Mouse (Mus musculus) testis, adult 2 months (tissue): ENCODE data around the gene Gm42372. TPM values are rescaled to one million over a fixed set of nuclear protein-coding genes. Genes with fewer than 3 reads are reported as not detected.

ENCODE experiments used
- H3K27ac ChIP-seq: fragments of 200-500 bp; 2 replicates; pipeline ENCODE4 v1.5.1; 2012; ENCODE audit warnings: low read depth, low read length; ENCODE audit not compliant: control insufficient read depth, insufficient read depth
- H3K27me3 ChIP-seq: fragments of 200-500 bp; 2 replicates; pipeline ENCODE4 v1.6.1; 2012; ENCODE audit warnings: mild to moderate bottlenecking, low read length, moderate library complexity; ENCODE audit not compliant: control insufficient read depth, insufficient read depth
- H3K36me3 ChIP-seq: fragments of 200-500 bp; 2 replicates; pipeline ENCODE4 v1.6.1; 2012; ENCODE audit warnings: mild to moderate bottlenecking, low read length; ENCODE audit not compliant: control insufficient read depth, insufficient read depth
- H3K4me1 ChIP-seq: fragments of 200-500 bp; 2 replicates; pipeline ENCODE4 v1.6.1; 2012; ENCODE audit warnings: low read length; ENCODE audit not compliant: control insufficient read depth, insufficient read depth
- H3K4me3 ChIP-seq: fragments of 200-500 bp; 2 replicates; pipeline ENCODE4 v1.5.1; 2012; ENCODE audit warnings: low read depth, mild to moderate bottlenecking, low read length, moderate library complexity, mixed read lengths; ENCODE audit not compliant: control insufficient read depth
- CTCF ChIP-seq: fragments of 200-500 bp; IDR thresholded peaks from 2 replicates; pipeline ENCODE4 v1.5.1; 2012; ENCODE audit warnings: low read depth, mild to moderate bottlenecking, inconsistent platforms, low read length, moderate library complexity; ENCODE audit not compliant: control insufficient read depth, insufficient read depth, insufficient replicate concordance
- POLR2A ChIP-seq: fragments of 200-500 bp; IDR thresholded peaks from 2 replicates; pipeline ENCODE4 v1.6.1; 2012; ENCODE audit warnings: low read depth, mild to moderate bottlenecking, inconsistent platforms, low read length, moderate library complexity; ENCODE audit not compliant: control insufficient read depth
- polyA plus RNA-seq: library from polyadenylated mRNA; depleted of rRNA; stranded (reverse); fragments of >200 nt; gene quantifications from 2 replicates; pipeline ENCODE4 v1.2.3, GENCODE M21; 2012; rRNA removed

The Gm42372 gene
- 1.8 and 2.4 TPM in 2 replicates for polyA plus RNA-seq

DNA sequence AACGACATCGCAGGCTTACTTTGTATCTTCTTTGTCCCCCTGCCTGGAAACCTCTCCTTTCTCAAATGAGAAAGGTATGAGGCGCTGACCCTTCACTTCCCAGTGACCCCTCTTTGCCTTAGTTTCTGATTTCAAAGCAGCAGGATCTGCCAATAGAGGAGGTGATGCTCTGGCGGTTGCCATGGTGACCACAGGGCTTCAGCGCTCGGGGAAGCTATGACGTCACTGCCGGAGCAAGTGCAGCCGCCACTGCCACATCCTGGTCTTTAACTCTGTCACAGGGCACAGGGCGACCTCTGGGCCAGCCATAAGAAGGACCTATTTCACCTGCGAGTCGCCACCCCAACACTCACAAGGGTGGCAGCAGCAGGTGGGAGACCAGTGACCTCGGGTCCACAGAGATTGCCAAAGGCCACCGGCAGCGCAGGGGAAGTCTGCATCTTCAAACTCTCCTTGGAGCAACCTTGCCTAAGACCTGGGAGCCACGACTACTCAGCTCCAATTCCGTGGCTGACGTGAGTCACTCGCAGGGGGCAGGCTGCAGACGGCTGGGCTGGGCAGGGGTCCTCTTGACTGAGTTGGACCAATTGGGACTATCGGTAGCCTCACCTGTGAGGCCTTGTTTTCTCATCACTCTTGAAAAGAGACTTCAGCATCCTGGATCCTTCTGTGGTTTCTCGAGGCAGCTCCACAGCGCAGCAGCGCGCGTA, at the start of gene Gm42372:
TSS of gene Gm42372 (plus strand) at position 228 of the 710 bp plus-strand sequence.
- no peaks in the 10 kb centered on the region for H3K27me3 ChIP-seq
- peak within 1 kb of the TSS; percentile 86 for H3K4me3 ChIP-seq
- no peaks in the 10 kb centered on the region for H3K36me3 ChIP-seq
- H3K4me1 ChIP-seq = peaks cover 7% of the 10 kb centered on the region
- peak within 1 kb of the TSS; percentile 34 for H3K27ac ChIP-seq
- TF ChIP-seq POLR2A (peak; percentile 56; the same call in 1 of the 2 replicates), CTCF (no peak)

GRCm38 (mm10) chr7:16937312-16937711, 45.6 kb upstream of the Gm42372 start:
- TF ChIP-seq POLR2A (no peak), CTCF (peak; percentile 95)
- H3K4me1 ChIP-seq = peaks cover 4% of the 10 kb centered on the region
- H3K4me3 ChIP-seq = no peak overlapping the region
- no peaks in the 10 kb centered on the region for H3K36me3 ChIP-seq
- no peaks in the 10 kb centered on the region for H3K27me3 ChIP-seq
- no peak overlapping the region for H3K27ac ChIP-seq

DNA sequence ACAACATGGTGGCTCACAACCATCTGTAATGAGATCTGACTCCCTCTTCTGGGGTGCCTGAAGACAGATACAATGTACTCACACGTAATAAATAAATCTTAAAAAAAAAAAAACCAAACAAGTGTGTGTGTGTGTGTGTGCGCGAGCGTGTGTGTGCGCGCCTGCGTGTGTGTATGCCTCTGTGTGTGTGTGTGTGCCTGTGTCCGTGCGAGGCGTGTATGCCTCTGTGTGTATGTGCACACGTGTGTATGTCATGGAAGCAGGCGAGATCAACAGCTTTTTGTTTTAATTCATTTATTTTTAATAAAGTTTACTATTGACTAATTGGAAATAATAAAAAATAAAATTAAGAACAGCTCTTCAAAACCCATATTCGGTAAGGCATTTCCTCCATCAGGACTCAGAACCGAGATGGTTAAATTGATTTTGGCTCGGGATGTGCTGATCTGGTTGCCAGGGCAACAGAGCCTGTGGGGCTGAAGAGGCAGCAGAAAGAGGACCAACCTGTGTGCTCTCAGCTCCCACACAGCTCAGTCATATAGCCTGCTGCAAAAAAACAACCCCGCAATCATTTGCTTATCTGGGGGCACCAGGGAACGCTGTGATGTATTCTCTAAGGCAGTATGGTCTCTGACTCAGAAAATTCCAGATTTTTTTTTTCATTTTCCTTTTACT, 44.6 kb upstream of the Gm42372 start:
- Histone ChIP-seq H3K36me3 (no peaks in the 10 kb centered on the region), H3K27ac (no peak overlapping the region), H3K27me3 (no peaks in the 10 kb centered on the region), H3K4me1 (no peaks in the 10 kb centered on the region; the same call in 1 of the 2 replicates), H3K4me3 (no peak overlapping the region)
- no peak for TF ChIP-seq POLR2A
- no peak for TF ChIP-seq CTCF

DNA sequence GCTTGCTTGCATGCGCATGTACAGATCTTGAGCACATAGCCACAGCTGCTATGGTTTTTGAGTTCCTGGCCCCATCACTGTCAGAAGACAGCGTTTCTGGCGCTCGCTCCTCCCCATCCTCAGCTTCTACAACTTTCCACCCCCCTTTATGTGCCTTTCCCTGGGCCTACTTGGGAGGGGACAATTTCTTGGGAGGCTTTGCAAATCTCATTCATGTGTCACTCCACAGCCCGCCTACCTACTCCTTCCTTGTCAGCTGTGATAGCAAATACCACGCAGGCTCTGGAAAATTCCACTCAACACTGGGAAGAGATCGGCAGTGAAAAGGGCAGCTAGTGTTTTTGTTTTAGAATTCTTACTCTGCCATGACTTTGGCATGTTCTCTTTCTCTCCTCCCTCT, 42.6 kb upstream of the Gm42372 start:
- Histone ChIP-seq H3K4me1 (peaks cover 8% of the 10 kb centered on the region; the same call in 1 of the 2 replicates), H3K27ac (no peak overlapping the region), H3K36me3 (no peaks in the 10 kb centered on the region), H3K27me3 (no peaks in the 10 kb centered on the region), H3K4me3 (no peak overlapping the region)
- TF ChIP-seq CTCF (no peak), POLR2A (no peak)

GRCm38 (mm10) chr7:16942861-16943260, 40.0 kb upstream of the Gm42372 start:
- no peak for TF ChIP-seq POLR2A
- no peak for TF ChIP-seq CTCF
- Histone ChIP-seq H3K27me3 (no peaks in the 10 kb centered on the region), H3K27ac (no peak overlapping the region), H3K36me3 (no peaks in the 10 kb centered on the region), H3K4me1 (peaks cover 19% of the 10 kb centered on the region), H3K4me3 (no peak overlapping the region)

GRCm38 (mm10) chr7:16944061-16944807, 38.7 kb upstream of the Gm42372 start, which contains the start of gene Pnmal2:
Gene Pnmal2, plus strand, starts transcription at chr7:16944682.
- Histone ChIP-seq H3K36me3 (no peaks in the 10 kb centered on the region), H3K4me3 (peak within 1 kb of the TSS; percentile 83), H3K27ac (peak within 1 kb of the TSS; percentile 82), H3K4me1 (peaks cover 29% of the 10 kb centered on the region), H3K27me3 (no peaks in the 10 kb centered on the region)
- TF ChIP-seq CTCF = no peak
- TF ChIP-seq POLR2A = peak; percentile 63
